Mouse (Mus musculus): ENCODE measurements around the gene Dppa2. TPM values are rescaled to one million over a fixed set of nuclear protein-coding genes. Genes with fewer than 3 reads are reported as not detected.

The Dppa2 gene
- total and polyA plus RNA-seq, 3 experiments = not detected

- intact Hi-C loops (cut with DNase I) = no loop called here
- DNase-seq = no peak
- Histone ChIP-seq H3K4me1 (ENCODE audit: control insufficient read depth, insufficient read depth, low read length) (no peaks in the 10 kb centered on the region), H3K27me3 (ENCODE audit: control insufficient read depth, insufficient read depth, low read length) (no peaks in the 10 kb centered on the region), H3K9ac (ENCODE audit: low read depth, low read length) (no peak overlapping the region), H3K27ac (no peak overlapping the region), H3K79me2 (replicated peaks; ENCODE audit: control insufficient read depth, insufficient read depth, low read length) (no peaks in the 10 kb centered on the region), H3K36me3 (ENCODE audit: control insufficient read depth, insufficient read depth, low read length) (no peaks in the 10 kb centered on the region), H3K4me3 (no peak overlapping the region)
- TF ChIP-seq CTCF (IDR thresholded peaks at IDR 0.05) = no peak
- WGBS = 84% methylated on average over 4 of the region's 4 CpGs
These were observed 22.8 kb upstream of the Dppa2 start for GRCm38 (mm10) chr16:48280883-48281282.

GRCm38 (mm10) chr16:48282801-48283200, 20.9 kb upstream of the Dppa2 start:
- Histone ChIP-seq H3K27ac (no peak overlapping the region), H3K36me3 (ENCODE audit: control insufficient read depth, insufficient read depth, low read length) (no peaks in the 10 kb centered on the region), H3K27me3 (ENCODE audit: control insufficient read depth, insufficient read depth, low read length) (no peaks in the 10 kb centered on the region), H3K4me3 (no peak overlapping the region), H3K4me1 (ENCODE audit: control insufficient read depth, insufficient read depth, low read length) (no peaks in the 10 kb centered on the region), H3K9ac (ENCODE audit: low read depth, low read length) (no peak overlapping the region), H3K79me2 (replicated peaks; ENCODE audit: control insufficient read depth, insufficient read depth, low read length) (no peaks in the 10 kb centered on the region)
- no peak for TF ChIP-seq CTCF (IDR thresholded peaks at IDR 0.05)
- no peak for TF ChIP-seq EP300 (IDR thresholded peaks at IDR 0.05; ENCODE audit: insufficient read depth, low read depth, low read length)
- no peak for TF ChIP-seq POLR2A (IDR thresholded peaks at IDR 0.05; ENCODE audit: insufficient read depth, low read depth, low read length)
- intact Hi-C loops (cut with DNase I) = no loop called here
- DNase-seq = no peak
- 75% methylated on average over 1 of the region's 1 CpGs for WGBS

GRCm38 (mm10) chr16:48283517-48283916, 20.2 kb upstream of the Dppa2 start, which contains the start of gene Dppa4:
Gene Dppa4, plus strand, starts transcription at chr16:48283733.
- intact Hi-C loops (cut with DNase I) = no loop called here
- H3K9ac ChIP-seq (ENCODE audit: low read depth, low read length) = no peak within 1 kb of the TSS
- no peaks in the 10 kb centered on the region for H3K27me3 ChIP-seq (ENCODE audit: control insufficient read depth, insufficient read depth, low read length)
- no peaks in the 10 kb centered on the region for H3K4me1 ChIP-seq (ENCODE audit: control insufficient read depth, insufficient read depth, low read length)
- no peak for DNase-seq
- no peak within 1 kb of the TSS for H3K27ac ChIP-seq
- TF ChIP-seq EP300 (IDR thresholded peaks at IDR 0.05; ENCODE audit: insufficient read depth, low read depth, low read length) (no peak), CTCF (IDR thresholded peaks at IDR 0.05) (no peak), POLR2A (IDR thresholded peaks at IDR 0.05; ENCODE audit: insufficient read depth, low read depth, low read length) (no peak)
- WGBS = 55% methylated on average over 4 of the region's 4 CpGs
- H3K36me3 ChIP-seq (ENCODE audit: control insufficient read depth, insufficient read depth, low read length) = no peaks in the 10 kb centered on the region
- H3K4me3 ChIP-seq = no peak within 1 kb of the TSS
- no peaks in the 10 kb centered on the region for H3K79me2 ChIP-seq (replicated peaks; ENCODE audit: control insufficient read depth, insufficient read depth, low read length)

DNA sequence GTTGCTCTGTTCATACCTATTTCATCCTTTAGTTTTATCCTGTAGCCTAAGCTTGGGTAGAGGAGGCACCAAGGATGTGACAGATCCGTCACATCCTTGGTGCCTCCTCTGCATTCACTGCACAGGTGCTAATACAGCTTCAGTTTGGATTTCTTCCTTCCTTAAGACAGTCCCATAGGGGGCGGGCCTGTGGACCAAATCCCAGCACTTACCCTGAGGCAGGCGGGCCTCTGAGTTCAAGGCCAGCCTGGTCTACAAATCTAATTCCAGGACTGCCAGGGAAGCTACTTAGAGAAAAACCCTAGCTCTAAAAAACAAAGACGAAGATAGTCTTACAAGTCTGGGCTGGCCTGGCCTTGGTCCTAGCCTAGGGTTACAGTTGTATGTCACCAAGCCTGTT, 18.2 kb upstream of the Dppa2 start:
- Histone ChIP-seq H3K36me3 (ENCODE audit: control insufficient read depth, insufficient read depth, low read length) (no peaks in the 10 kb centered on the region), H3K4me1 (ENCODE audit: control insufficient read depth, insufficient read depth, low read length) (no peaks in the 10 kb centered on the region), H3K27ac (no peak overlapping the region), H3K79me2 (replicated peaks; ENCODE audit: control insufficient read depth, insufficient read depth, low read length) (no peaks in the 10 kb centered on the region), H3K9ac (ENCODE audit: low read depth, low read length) (no peak overlapping the region), H3K4me3 (no peak overlapping the region), H3K27me3 (ENCODE audit: control insufficient read depth, insufficient read depth, low read length) (no peaks in the 10 kb centered on the region)
- intact Hi-C loops (cut with DNase I) = no loop called here
- 90% methylated on average over 4 of the region's 4 CpGs for WGBS
- no peak for TF ChIP-seq POLR2A (IDR thresholded peaks at IDR 0.05; ENCODE audit: insufficient read depth, low read depth, low read length)
- TF ChIP-seq EP300 (IDR thresholded peaks at IDR 0.05; ENCODE audit: insufficient read depth, low read depth, low read length) = no peak
- TF ChIP-seq CTCF (IDR thresholded peaks at IDR 0.05) = no peak
- DNase-seq = no peak

DNA sequence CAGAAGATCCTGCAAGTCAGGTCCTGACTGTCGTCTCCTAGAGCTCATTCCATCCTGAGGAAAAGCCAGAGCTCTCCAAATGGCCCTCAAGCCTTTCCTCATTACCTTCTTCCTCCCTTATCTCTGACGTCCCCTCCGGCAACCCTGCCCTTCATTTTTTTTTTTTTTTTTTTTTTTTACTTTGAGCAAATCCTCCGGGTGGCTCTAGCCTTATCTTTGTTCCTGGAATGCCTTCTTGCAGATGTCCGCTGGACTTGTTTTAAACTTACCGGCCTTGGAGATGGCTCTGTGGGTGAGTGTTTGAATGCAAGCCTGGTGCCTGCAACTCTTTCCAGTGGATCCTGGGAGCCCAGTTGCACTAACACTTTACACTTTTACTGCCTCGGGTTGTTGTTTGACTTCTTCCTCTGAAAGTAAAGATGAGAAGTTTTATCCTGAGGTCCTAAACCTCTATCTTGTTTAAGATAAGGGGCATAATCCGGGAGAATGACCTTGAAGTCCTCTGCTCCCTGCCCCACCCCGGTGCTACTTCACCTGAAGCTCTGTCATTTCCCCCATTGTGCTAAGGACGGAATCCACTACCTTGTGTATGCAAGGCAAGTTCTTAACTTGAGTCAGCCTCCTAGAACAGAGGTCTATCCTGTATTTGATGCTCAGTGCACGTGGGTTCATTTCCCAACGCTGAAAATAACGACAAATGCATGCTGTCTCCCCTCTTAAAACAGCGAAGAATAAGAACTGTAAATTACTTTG, 6.1 kb upstream of the Dppa2 start:
- Histone ChIP-seq H3K27ac (no peak overlapping the region), H3K9ac (ENCODE audit: low read depth, low read length) (no peak overlapping the region), H3K4me1 (ENCODE audit: control insufficient read depth, insufficient read depth, low read length) (no peaks in the 10 kb centered on the region), H3K4me3 (no peak overlapping the region), H3K36me3 (ENCODE audit: control insufficient read depth, insufficient read depth, low read length) (no peaks in the 10 kb centered on the region), H3K79me2 (replicated peaks; ENCODE audit: control insufficient read depth, insufficient read depth, low read length) (no peaks in the 10 kb centered on the region), H3K27me3 (ENCODE audit: control insufficient read depth, insufficient read depth, low read length) (no peaks in the 10 kb centered on the region)
- DNase-seq = no peak
- TF ChIP-seq CTCF (IDR thresholded peaks at IDR 0.05) = no peak
- no peak for TF ChIP-seq EP300 (IDR thresholded peaks at IDR 0.05; ENCODE audit: insufficient read depth, low read depth, low read length)
- no peak for TF ChIP-seq POLR2A (IDR thresholded peaks at IDR 0.05; ENCODE audit: insufficient read depth, low read depth, low read length)
- WGBS = 36% methylated on average over 14 of the region's 14 CpGs
- intact Hi-C loops (cut with DNase I) = no loop called here

DNA sequence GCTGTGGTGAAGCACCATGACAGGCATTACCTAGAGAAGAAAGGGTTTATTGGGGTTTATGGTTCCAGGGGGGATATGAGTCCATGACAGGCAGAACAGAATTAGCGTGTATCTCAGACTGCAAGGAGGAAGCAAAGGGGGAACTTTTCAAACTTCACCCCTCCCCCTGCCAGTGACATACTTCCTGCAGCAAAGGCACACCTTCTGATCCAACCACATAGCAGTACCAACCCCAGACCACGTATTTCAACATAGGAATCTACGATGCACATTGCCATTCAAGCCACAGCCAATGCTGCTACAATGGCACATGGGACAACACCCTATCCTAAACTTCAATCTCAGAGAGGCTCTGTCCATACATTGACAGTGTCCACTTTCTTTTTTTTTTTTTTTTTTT, 3.8 kb upstream of the Dppa2 start:
- Histone ChIP-seq H3K79me2 (replicated peaks; ENCODE audit: control insufficient read depth, insufficient read depth, low read length) (no peaks in the 10 kb centered on the region), H3K9ac (ENCODE audit: low read depth, low read length) (no peak overlapping the region), H3K27me3 (ENCODE audit: control insufficient read depth, insufficient read depth, low read length) (no peaks in the 10 kb centered on the region), H3K4me3 (no peak overlapping the region), H3K27ac (no peak overlapping the region), H3K36me3 (ENCODE audit: control insufficient read depth, insufficient read depth, low read length) (no peaks in the 10 kb centered on the region), H3K4me1 (ENCODE audit: control insufficient read depth, insufficient read depth, low read length) (no peaks in the 10 kb centered on the region)
- 68% methylated on average over 3 of the region's 3 CpGs for WGBS
- TF ChIP-seq CTCF (IDR thresholded peaks at IDR 0.05) (no peak), EP300 (IDR thresholded peaks at IDR 0.05; ENCODE audit: insufficient read depth, low read depth, low read length) (no peak), POLR2A (IDR thresholded peaks at IDR 0.05; ENCODE audit: insufficient read depth, low read depth, low read length) (no peak)
- no peak for DNase-seq
- intact Hi-C loops (cut with DNase I) = no loop called here

Measured in heart, adult 2 months (tissue).